15 mouse cellular contexts compared by ENCODE assay signal in genomic region chr19:31602578-31602977, GRCm38 (mm10).
"Had no signal": no experiment of that assay in that cellular context is flagged by ENCODE, and none has a peak within 500 bp of the region (broad histone marks: within the 10 kb centered on the region; RNA-seq: fewer than 3 reads in every experiment).

No protein-coding gene starts in this region.

- H3K36me3 ChIP-seq: limb, embryonic 12.5 days; liver, embryonic 13.5 days; lung, embryonic 15.5 days; midbrain, embryonic 10.5 days; midbrain, embryonic 15.5 days; neural tube, embryonic 12.5 days had no signal

- H3K4me2 ChIP-seq: limb, embryonic 12.5 days; liver, embryonic 13.5 days; lung, embryonic 15.5 days; midbrain, embryonic 15.5 days; neural tube, embryonic 12.5 days had no signal

- DNase-seq: kidney, adult 8-10 months; kidney, postnatal 14 days; liver; liver, embryonic 13.5 days; liver, postnatal 0 days; lung, postnatal 14 days; right cerebral cortex, postnatal 4 days had no signal

- H3K27ac ChIP-seq: limb, embryonic 12.5 days; liver, embryonic 13.5 days; lung, embryonic 15.5 days; macrophage; midbrain, embryonic 10.5 days; midbrain, embryonic 15.5 days; neural tube, embryonic 12.5 days; stomach, postnatal 0 days had no signal

- ATAC-seq: intestine, postnatal 0 days; liver, postnatal 0 days; midbrain, embryonic 15.5 days had no signal

- H3K9me3 ChIP-seq: limb, embryonic 12.5 days; liver, embryonic 13.5 days; lung, embryonic 15.5 days; midbrain, embryonic 10.5 days; midbrain, embryonic 15.5 days; neural tube, embryonic 12.5 days had no signal

- H3K27me3 ChIP-seq: limb, embryonic 12.5 days; liver, embryonic 13.5 days; lung, embryonic 15.5 days; midbrain, embryonic 15.5 days; neural tube, embryonic 12.5 days had no signal

- H3K4me3 ChIP-seq: limb, embryonic 12.5 days; liver, embryonic 13.5 days; lung, embryonic 15.5 days; midbrain, embryonic 10.5 days; midbrain, embryonic 15.5 days; neural tube, embryonic 12.5 days had no signal

- H3K4me1 ChIP-seq: limb, embryonic 12.5 days; liver, embryonic 13.5 days; lung, embryonic 15.5 days; midbrain, embryonic 10.5 days; midbrain, embryonic 15.5 days; neural tube, embryonic 12.5 days had no signal

- H3K9ac ChIP-seq: limb, embryonic 12.5 days; liver, embryonic 13.5 days; liver, postnatal 0 days; lung, embryonic 15.5 days; midbrain, embryonic 15.5 days; neural tube, embryonic 12.5 days had no signal
